14 mouse cellular contexts compared by ENCODE assay signal in the genomic region with DNA sequence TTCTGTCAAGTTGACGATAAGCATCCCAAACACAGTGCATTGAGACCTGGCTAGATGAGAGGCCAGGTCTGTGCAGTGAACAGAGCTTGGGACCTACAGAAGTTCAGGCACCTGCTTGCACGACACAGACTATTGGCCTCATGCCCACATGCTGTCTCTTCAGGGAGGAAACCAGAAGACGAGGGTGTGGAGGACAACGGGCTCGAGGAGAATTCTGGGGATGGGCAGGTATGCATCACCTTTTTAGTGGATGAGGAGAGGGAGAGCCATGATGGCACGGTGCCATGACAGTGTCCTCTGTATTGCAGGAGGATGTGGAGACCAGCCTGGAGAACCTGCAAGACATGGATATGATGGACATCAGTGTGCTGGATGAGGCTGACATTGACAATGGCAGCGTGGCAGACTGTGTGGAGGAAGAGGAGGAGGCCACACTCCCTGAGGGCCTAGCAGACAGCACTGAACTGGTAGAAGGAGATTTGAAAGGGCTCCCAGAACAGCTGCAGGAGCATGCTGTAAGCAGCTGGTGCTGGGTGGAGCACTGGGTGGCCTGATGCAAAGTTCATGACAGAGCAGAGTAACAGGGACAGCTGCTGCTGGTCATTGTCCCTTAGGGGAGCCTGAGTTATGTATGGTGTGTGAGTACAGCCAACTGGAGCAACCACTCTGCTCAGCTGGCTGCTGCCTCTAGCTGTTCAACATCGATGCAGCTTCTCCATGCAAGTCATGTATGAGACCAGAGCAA. TPM values are rescaled to one million over a fixed set of nuclear protein-coding genes. Genes with fewer than 3 reads are reported as not detected.
A peak's percentile ranks its signal among the peaks of the same experiment; 100 is the strongest.
DNase-seq lines count a peak whose midpoint lies in the region; ATAC-seq and TF ChIP-seq lines count a peak whose summit lies in the region.
"Had no signal": no experiment of that assay in that cellular context is flagged by ENCODE, and none has a peak within 500 bp of the region (broad histone marks: within the 10 kb centered on the region; RNA-seq: fewer than 3 reads in every experiment).

No protein-coding gene starts in this region.

- H3K9ac ChIP-seq in lung, embryonic 14.5 days, result no peak overlapping the region
- H3K9ac ChIP-seq: hindbrain, embryonic 12.5 days had no signal

- H3K27me3 ChIP-seq in lung, embryonic 14.5 days (ENCODE audit: insufficient read depth, low read length), result no peaks in the 10 kb centered on the region
- H3K27me3 ChIP-seq: hindbrain, embryonic 12.5 days had no signal

- H3K36me3 ChIP-seq in lung, embryonic 14.5 days (ENCODE audit: insufficient read depth), result peaks cover 95% of the 10 kb centered on the region

- H3K27ac ChIP-seq in gastrocnemius, adult 2 months, result peak overlapping the region; percentile 58
- no peak overlapping the region for H3K27ac ChIP-seq in lung, embryonic 14.5 days (ENCODE audit: low read depth)
- H3K27ac ChIP-seq: forebrain, embryonic 10.5 days; hindbrain, embryonic 12.5 days; macrophage had no signal

- peak; percentile 25; the same call in 1 of the 2 replicates for ATAC-seq in lung, embryonic 14.5 days (ENCODE audit: insufficient read depth)

- H3K9me3 ChIP-seq in lung, embryonic 14.5 days (ENCODE audit: low read depth, low read length), result no peaks in the 10 kb centered on the region
- H3K9me3 ChIP-seq: forebrain, embryonic 10.5 days; hindbrain, embryonic 12.5 days had no signal

- intact Hi-C loops in gastrocnemius, adult 2 months (cut with DNase I), result loop anchor here (2.0 kb wide), 1 partner anchor 15 kb away; a partner anchor contains a TSS
- intact Hi-C loops in gastrocnemius, postnatal 36 days (cut with DNase I), result loop anchor here (2.0 kb wide), 1 partner anchor 13 kb away; no protein-coding TSS in a partner anchor

- WGBS in lung, embryonic 14.5 days, result 84% methylated on average over 8 of the region's 8 CpGs

- DNase-seq in gastrocnemius, adult 2 months, result peak; percentile 39
- no peak for DNase-seq in gastrocnemius, postnatal 36 days
- DNase-seq in lung, embryonic 14.5 days, result no peak
- no peak for DNase-seq in lung, postnatal 14 days
- peak; percentile 30 to 41 for DNase-seq in heart, adult 9 months (ENCODE audit: low spot score in 2 of 2)
- peak; percentile 34 for DNase-seq in retina, embryonic 14.5 days (ENCODE audit: low spot score)
- no peak for DNase-seq in testis, postnatal 10 days (ENCODE audit: low spot score)
- DNase-seq: embryo, embryonic 11 days; kidney, adult 9 months; left cerebral cortex, postnatal 4 days; thymus, postnatal 36 days had no signal

- no peak overlapping the region for H3K4me2 ChIP-seq in lung, embryonic 14.5 days
- H3K4me2 ChIP-seq: hindbrain, embryonic 12.5 days had no signal

- H3K4me1 ChIP-seq in lung, embryonic 14.5 days (ENCODE audit: insufficient read depth), result no peaks in the 10 kb centered on the region

- H3K4me3 ChIP-seq in gastrocnemius, adult 2 months, result no peak overlapping the region
- no peak overlapping the region for H3K4me3 ChIP-seq in lung, embryonic 14.5 days (ENCODE audit: low read depth, low read length)
- H3K4me3 ChIP-seq: forebrain, embryonic 10.5 days; hindbrain, embryonic 12.5 days had no signal

- TF ChIP-seq CTCF in gastrocnemius, adult 2 months (IDR thresholded peaks at IDR 0.05), result no peak
- TF ChIP-seq CTCF in lung, embryonic 14.5 days (IDR thresholded peaks at IDR 0.05; ENCODE audit: low read depth), result no peak

RNA-seq across cellular contexts. Expression of a gene that starts 9.1 kb away (rescaled TPM):
- 10 to 100 TPM; 43.0 to 46.7 TPM for total RNA-seq in gastrocnemius, adult 2 months (2021)
- total RNA-seq in gastrocnemius, postnatal 36 days (2021), result 10 to 100 TPM; 35.9 to 39.7 TPM
- 83.1 and 87.9 TPM in 2 replicates for polyA plus RNA-seq in lung, embryonic 14.5 days (2014; fragmentation: Nextera tagmentation; extraction: Ambion mirVana)

RNA-seq across cellular contexts. Expression of a gene that starts 9.3 kb away (rescaled TPM):
- 10 to 100 TPM; 38.5 to 41.1 TPM for total RNA-seq in gastrocnemius, adult 2 months (2021)
- total RNA-seq in gastrocnemius, postnatal 36 days (2021), result 10 to 100 TPM; 29.6 to 34.2 TPM
- polyA plus RNA-seq in lung, embryonic 14.5 days (2014; fragmentation: Nextera tagmentation; extraction: Ambion mirVana), result 63.1 and 69.4 TPM in 2 replicates

RNA-seq across cellular contexts. Expression of a gene that starts 15.9 kb away (rescaled TPM):
- total RNA-seq in gastrocnemius, adult 2 months (2021), result 100 to 1,000 TPM; 107 to 167 TPM
- total RNA-seq in gastrocnemius, postnatal 36 days (2021), result 100 to 1,000 TPM; 130 to 135 TPM
- 198 and 201 TPM in 2 replicates for polyA plus RNA-seq in lung, embryonic 14.5 days (2014; fragmentation: Nextera tagmentation; extraction: Ambion mirVana)

RNA-seq across cellular contexts. Expression of a gene that starts 19.5 kb away (rescaled TPM):
- total RNA-seq in gastrocnemius, adult 2 months (2021), result 100 to 1,000 TPM; 589 to 687 TPM
- total RNA-seq in gastrocnemius, postnatal 36 days (2021), result 100 to 1,000 TPM; 482 to 579 TPM
- polyA plus RNA-seq in lung, embryonic 14.5 days (2014; fragmentation: Nextera tagmentation; extraction: Ambion mirVana), result 2,014 and 2,172 TPM in 2 replicates

RNA-seq across cellular contexts. Expression of a gene that starts 33.0 kb away (rescaled TPM):
- total RNA-seq in gastrocnemius, adult 2 months (2021), result 10 to 100 TPM; 60.4 to 71.8 TPM
- 10 to 100 TPM; 60.6 to 62.6 TPM for total RNA-seq in gastrocnemius, postnatal 36 days (2021)
- 55.1 and 63.1 TPM in 2 replicates for polyA plus RNA-seq in lung, embryonic 14.5 days (2014; fragmentation: Nextera tagmentation; extraction: Ambion mirVana)

Comparison
In these comparisons a context has a peak if more than half of its experiments do, and no peak if none do; other contexts are left out.
1. DNase-seq: peak in gastrocnemius, adult 2 months (single experiment), heart, adult 9 months (2 of 2) and retina, embryonic 14.5 days (single experiment); none in gastrocnemius, postnatal 36 days (0 of 2), lung, embryonic 14.5 days (single experiment), lung, postnatal 14 days (single experiment) and testis, postnatal 10 days (single experiment).